Mouse (Mus musculus): ENCODE results near the gene Cxcl14.

DNA sequence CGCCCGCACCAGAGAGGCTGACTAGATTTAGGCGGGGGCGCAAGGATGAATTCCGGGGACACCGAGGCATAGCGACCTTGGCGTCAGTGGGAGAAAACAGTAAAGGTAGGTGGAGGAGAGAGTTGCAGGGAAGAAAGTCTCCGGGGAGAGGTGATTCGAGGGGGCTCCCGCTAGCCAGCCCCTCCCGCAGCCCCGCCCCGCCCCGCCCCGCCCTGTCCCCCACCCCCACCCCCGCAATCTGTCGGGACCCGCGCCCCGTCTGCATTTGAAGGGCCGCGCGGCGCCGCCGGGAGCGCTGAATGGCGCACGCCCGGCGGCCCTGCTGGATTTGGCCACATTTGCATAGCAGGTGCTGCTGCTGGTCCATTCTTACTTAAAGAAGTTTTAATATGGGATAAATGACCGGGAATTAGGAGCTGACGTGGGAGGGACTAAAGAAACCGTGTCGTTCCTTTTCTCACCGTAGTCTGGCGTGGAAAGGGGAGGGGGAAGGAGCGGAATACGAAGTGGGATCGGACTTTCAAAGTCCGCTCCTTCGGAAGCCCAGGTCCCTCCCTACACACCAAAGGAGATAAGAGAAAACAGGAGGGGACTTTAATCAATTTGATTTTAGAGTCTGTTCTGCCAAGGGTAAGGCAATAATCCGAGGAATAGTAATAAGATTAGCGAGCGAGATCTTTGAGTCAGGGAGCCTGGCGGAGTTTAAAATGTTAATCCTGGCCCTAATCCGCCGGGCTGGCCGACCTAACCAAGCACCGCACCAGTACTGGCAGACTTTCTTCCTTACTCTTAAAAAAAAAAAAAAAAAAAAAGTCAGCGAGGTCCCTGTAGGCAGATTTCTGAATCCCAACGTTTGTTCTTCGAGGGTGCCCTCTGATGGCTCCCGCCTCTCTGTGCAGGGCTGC, 37.1 kb downstream of the Cxcl14 start:
- TF ChIP-seq CTCF (IDR thresholded peaks at IDR 0.05; ENCODE audit: low read depth, low read length), result no peak
- no peak for TF ChIP-seq POLR2A (IDR thresholded peaks at IDR 0.05; ENCODE audit: insufficient read depth, low read length)
- TF ChIP-seq EP300 (IDR thresholded peaks at IDR 0.05; ENCODE audit: insufficient read depth, low read depth, low read length), result no peak
